Mouse (Mus musculus): ENCODE results near the gene Elf2. TPM values are rescaled to one million over a fixed set of nuclear protein-coding genes. Genes with fewer than 3 reads are reported as not detected.

Elf2 gene
- 127 TPM for polyA plus RNA-seq (2017; shearing (Covaris generic))

GRCm38 (mm10) chr3:51340552-51341267 is at the start of gene Elf2:
Gene Elf2 (minus strand): TSS chr3:51340663.

GRCm38 (mm10) chr3:51224363-51225225 is 115.9 kb downstream of the Elf2 start, which contains the start of gene Noct:
Gene Noct (plus strand): TSS chr3:51224447.

Other genes starting within 250 kb of the Elf2 start
- 14.8 TPM for gene Noct, start 116.2 kb downstream of the Elf2 start, polyA plus RNA-seq (2017; shearing (Covaris generic))
- not detected for gene Mgarp, start 56.1 kb upstream of the Elf2 start, polyA plus RNA-seq (2017; shearing (Covaris generic))
- 88.6 TPM for gene Ndufc1, start 68.3 kb upstream of the Elf2 start, polyA plus RNA-seq (2017; shearing (Covaris generic))
- gene Naa15, start 74.5 kb upstream of the Elf2 start, polyA plus RNA-seq (2017; shearing (Covaris generic)): 110 TPM
- 31.3 TPM for gene Rab33b, start 143.3 kb upstream of the Elf2 start, polyA plus RNA-seq (2017; shearing (Covaris generic))
- 17.9 TPM for gene Setd7, start 220.2 kb upstream of the Elf2 start, polyA plus RNA-seq (2017; shearing (Covaris generic))

Measured in naive thymus-derived CD4-positive, alpha-beta T cell, adult 5 months (primary cell).